Mouse (Mus musculus) cerebellum, adult 9-10 months (tissue): ENCODE measurements around the gene Calhm1.

Experiments used
- DNase-seq: peaks from one replicate; pipeline ENCODE4 v3.0.0; 2022

Calhm1 gene

DNA sequence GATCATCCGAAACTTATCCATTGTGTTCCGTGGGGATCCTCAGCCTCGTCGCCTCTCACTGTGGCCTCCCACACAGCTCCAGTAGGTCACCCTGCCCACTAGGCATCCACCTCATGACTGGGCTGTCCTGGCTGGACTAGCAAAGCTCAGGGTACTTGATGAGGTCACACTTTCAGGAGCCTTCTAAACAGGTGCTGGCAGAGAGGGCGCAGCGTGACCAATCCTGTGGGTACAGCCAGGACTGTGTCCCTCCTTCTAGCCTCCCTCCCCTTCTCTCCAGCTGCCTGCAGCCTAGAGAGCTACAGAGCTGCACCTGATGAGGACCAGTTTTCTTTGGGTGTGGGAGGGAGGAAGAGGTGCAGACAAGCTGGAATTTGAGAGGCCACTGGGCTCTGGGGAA is at the start of gene Calhm1:
Gene Calhm1 (minus strand): TSS at position 101 of the 400 bp plus-strand sequence.
- no peak for DNase-seq

DNA sequence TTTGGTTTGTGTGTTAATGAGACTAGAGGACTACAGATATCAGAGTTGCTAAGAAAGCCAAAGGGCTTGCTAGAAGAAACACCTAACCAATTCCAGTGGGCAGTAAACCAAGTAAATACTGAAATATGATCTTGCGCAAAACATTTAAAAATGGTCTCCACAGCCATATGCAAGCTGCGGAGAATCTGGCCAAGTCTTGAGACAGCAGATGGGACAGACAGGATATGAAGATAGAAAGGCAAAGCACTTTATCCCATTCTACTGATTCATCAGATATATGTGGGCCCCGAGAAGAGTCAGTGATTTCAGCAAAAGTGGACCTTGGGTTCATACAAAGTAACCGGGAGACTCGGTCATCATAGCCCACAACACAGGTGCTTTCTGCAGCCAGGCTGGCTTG is 48.1 kb upstream of the Calhm1 start:
- DNase-seq: no peak

DNA sequence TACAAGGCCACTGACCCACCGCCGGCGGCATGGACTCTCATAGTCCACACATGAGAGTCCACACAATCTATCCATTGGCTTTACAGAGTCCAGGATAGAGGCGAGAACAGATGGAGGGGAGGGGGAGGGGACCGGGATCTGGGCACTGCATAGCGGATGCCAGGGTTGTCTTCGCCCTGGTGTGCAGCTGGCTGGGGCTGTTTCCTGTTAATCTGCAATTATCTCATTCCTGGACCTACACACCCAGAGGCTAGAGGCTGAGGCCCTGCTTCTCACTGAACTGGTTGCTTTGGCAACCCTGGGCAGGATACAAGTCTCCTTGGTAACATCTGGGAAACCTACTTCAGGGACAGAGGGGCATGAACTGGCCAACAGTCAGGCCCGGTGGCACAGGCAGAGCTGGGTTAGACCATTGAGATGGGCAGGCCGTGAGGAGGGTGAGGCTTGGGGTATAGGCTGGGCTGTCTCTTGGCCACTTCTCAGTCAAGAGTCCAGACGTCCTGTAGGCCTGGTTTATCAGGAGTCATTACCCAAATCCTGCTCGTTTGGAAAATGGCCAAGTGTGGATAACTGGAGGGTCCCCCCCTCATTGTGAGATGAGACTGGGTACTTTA is 44.6 kb upstream of the Calhm1 start:
- peak; percentile 76 for DNase-seq

DNA sequence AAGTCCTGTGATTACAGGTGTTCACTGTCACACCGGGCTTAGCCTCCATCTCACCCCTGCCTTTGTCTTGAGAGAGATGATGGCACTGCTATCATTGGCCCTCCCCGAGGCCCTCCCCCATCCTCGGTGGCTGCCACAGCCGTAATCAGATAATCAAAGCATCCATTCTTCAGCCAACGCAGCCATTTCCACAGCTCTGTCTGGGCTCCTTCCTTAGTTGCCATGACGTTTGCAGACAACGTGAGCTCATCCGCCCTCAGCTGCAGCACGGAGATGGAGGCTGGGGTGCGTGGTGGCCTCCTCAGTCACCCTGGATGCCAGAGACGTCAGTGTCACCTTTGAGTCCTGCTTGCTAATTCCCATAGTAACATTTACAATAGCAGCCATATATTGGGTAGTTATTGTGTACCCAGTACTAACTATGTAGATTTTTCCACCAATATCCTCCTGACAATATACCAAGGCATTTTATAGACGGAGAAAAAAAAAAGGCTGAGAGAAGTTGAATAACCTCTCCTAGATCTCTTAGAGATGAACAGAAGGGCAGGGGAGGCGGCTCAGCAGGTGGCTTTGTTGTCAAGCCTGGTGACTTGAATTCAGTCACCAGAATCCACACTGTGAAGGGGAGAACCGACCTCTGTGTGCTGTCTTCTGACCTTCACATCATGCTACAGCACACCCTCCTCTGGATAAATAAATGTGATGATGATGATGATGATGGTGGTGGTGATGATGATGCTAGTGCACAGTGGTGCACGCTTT is 42.6 kb upstream of the Calhm1 start:
- DNase-seq: peak; percentile 67

DNA sequence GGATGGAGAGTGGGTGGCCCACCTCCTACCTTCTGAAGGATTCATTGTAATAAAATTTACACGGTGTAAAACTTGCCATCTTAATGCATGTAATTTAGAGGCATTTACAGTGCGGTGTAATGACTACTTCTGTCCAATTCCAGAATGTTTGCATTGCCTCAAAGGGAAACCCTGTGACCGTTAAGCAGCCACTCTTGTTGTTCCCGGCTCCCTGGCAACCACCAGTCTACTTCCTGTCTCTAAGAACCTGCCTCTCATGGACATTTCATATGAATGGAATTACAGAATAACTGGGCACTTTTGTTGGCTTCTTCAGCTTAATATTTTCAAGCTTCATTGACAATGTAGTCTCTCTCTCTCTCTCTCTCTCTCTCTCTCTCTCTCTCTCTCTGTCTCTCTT is 40.7 kb upstream of the Calhm1 start:
- DNase-seq: peak; percentile 34

DNA sequence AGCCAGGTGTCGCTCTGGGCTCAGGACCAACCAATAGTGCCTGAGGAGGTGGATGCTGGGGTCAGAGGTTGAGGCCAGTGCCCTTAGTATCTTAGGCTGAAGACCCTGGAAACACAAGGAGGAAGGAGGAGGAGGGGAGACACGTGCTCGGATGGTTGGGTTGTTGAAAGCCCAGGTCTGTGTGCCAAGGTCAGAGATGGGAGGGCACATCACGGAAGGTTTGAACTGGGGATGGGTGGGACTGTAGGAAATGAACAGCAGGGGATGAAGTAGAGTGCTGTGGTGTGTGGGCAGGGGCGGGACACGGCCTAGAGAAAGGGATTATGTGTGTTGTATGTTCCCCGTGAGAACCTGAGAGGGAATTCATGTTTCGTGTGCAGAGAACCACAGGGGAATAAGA is 40.2 kb upstream of the Calhm1 start:
- DNase-seq: peak; percentile 47

DNA sequence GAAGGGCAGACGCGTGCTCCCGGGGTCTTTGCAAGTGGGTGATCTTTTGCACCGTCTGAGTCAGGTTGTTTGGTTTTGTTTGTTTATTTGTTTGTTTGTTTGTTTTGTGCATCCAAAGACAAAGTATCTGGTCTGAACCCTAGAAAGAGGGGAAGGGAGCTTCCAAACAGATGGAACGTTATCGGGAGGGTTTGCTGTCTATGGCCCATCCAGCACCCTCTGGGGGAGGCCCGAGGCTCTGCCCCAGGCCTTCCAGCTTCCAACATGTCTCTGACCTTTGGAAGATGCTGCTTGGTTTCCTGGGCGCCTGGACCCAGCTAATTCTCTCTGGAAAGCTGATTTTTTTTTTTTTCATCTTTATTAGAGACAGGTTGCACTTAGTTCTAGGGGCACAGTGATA is 36.0 kb upstream of the Calhm1 start:
- DNase-seq: peak; percentile 51

DNA sequence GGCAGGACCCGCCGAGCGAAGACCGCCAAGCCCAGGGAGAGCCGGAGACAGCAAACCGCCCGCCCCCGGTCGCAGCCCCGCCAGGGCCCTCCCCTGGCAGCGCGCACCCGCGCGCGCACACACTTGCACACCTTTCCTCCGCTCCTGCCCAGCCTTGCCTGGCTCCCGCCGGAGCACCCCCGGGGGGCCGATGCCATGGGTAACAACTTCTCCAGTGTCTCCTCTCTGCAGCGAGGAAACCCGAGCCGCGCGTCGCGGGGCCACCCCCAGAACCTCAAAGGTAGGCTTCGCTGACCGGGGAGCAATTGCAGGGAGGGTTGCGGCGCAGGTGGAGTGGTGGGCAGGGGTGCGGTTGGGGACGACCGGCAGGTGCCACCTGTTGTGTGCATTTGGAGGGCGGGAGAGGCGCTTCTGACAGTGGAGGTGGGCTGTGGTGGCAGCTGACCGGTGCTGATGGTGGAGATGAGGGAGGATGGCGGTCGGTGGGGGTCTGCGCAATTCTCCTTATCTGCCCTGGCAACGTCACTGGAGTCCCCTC is 35.3 kb upstream of the Calhm1 start:
- peak; percentile 75 for DNase-seq

DNA sequence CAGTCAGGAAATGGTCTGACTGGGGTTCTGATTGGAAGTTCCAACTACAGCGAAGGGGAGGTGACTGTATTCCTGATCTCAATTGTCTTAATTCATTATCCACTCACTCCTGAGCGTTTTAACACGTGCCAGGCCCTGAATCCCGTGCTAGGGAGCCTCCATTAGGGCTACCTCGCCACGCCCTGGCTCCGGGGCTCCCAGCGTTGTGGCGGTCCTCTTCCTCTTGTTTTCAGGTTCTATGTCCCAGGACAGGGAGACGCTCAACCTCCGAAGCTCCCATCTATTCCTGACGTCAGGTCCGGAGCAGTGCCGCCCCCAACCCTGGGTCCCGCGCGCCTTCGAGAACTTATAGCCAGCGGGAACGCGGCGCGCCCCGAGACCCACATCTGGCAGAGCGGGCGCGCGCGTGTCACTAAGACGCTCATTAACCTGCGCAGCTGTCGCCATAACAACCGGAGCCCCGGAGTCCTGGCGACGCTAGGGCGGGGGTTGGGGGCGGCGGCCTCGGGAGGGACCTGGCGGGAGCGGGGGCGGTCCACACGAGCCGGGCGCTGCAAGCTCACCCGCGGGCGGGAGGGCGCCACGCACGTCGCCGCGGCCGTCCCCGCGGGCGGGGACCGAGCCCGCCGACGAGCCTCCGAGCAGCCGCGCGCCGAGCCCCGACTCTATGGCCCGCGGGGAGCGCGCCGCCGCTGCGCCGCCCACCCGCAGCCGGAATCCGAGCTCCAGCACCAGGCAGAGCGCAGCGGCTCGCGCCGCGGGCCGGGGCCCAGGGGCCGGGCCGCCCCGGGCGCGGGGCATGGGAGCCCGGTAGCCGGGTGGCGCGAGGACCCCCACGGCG is 34.6 kb upstream of the Calhm1 start, which contains the start of gene Neurl1a:
Gene Neurl1a (plus strand): TSS at position 390 of the 841 bp plus-strand sequence.
- peak; percentile 79 for DNase-seq

DNA sequence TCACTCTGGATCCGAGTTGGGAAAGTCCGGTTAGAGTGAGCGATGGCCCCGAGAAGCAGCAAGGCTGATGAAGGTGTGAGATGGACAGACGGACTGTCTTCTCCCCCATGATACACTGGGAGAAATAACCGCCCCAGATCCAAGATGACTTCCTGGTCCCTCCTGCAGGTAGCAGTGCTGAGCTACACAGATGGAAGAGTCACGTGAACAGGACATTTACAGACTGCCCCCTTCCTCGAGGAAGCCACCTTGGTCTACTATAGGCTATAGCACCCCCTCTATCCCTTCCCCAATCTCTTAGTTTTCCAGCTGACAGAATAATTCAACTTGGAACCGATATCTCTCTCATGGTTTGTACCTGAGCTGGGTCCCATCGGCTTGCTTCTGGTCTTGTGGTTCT is 33.9 kb upstream of the Calhm1 start:
- peak; percentile 87 for DNase-seq

DNA sequence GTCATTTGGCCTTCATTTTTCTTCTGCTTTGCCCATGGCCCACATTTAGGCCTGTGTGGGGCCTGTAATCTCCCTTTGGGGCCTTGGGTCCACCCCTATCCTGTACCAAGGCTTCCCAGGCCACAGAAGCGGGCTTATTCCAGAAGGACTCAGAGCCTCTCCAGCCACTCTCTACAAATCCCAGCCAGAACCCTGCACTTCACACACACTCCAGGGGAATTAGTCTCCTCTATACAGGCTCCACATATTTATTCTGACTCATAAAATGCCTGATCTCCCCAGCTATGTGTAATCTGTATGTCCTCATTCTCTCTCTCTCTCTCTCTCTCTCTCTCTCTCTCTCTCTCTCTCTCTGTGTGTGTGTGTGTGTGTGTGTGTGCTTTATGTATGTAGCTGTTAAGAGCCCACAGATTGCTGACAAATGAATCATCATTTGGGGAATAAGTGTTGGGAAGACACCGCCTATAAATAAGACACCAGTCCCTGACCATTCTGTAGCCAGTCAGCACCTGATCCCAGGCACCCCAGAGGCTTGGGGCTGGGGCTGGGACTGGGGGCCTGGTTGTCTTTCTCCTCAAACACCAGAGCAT is 33.0 kb upstream of the Calhm1 start:
- peak; percentile 39 for DNase-seq

DNA sequence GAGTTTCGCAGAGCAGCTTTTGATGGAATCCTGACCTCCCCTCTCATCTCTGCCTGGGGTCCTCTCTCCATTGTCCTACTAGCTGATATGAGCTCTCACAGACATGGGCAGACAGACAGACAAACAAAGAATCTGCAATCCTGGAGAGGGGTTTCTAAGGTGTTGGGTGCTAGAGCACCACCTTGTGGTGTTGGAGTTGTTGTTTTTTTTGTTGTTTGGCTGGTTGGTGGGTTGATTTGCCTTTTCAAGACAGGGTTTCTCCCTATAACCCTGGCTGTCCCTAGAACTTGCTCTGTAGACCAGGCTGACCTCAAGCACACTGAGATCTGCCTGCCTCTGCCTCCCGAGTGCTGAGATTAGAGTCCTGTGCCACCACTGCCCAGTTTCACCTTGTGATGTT is 31.4 kb upstream of the Calhm1 start:
- peak; percentile 10 for DNase-seq

DNA sequence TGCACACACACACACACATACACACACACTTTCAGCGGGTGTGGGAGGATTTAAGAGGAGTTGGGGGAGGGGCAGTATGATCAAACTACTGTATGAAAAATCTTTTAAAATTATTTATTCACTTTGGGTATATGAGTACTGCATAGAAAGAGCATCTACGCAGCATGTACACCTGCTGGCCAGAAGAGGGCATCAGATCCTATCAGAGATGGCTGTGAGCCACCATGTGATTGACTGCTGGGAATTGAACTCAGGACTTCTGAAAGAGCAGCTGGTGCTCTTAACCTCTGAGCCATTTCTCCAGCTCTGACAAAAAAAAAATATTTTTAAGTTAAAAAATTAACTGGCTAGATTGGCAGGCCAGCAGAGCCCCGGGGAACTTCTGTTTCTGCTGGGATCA is 30.5 kb upstream of the Calhm1 start:
- DNase-seq: peak; percentile 71

DNA sequence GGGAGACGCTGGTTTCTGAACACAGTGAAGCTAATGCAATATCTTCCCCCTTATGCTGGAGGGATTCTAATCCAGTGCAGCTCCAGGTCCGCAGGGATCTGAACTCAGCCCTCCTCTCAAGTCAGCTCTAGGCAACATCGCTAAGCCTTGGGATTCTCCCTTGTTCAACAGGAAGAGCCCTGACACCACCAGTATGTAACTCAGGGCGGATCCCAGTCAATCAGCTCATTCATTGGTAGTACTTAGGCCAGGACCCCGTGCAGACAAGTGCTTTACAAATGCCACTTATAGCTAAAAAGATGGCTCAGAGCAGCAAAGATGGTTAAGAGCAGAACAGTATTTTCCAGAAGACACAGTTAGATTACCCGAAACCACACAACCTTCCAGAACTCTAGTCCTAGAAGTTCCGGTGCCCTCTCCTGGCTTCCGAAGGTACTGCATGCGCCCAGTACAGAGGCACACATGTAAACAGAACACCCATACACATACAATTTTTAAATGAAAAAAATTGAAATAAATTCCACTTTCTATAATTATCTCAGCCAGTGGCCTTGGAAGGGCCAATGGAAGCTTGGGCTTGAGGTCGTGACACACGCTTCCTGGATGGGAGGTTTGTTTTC is 24.8 kb upstream of the Calhm1 start:
- DNase-seq: peak; percentile 87

DNA sequence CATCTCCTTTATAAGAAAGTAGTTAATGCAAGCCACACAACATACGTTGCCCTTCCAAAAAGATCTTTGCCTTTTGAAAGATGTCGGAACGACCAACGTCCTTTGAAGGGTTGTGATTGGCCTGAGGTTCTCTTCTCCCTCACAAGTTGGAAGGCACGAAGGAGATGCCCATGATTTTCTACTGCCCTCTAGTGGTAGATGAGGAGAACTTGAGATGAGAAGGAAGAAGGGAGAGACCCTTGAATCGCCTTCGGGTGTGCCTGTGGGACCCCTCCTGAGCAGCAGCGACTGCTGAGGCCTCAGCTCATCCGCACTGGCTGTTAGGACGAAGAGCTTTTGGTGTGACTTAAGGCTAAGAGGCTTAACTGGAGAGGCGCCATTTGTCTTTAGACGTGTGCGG is 24.2 kb upstream of the Calhm1 start:
- DNase-seq: peak; percentile 59

DNA sequence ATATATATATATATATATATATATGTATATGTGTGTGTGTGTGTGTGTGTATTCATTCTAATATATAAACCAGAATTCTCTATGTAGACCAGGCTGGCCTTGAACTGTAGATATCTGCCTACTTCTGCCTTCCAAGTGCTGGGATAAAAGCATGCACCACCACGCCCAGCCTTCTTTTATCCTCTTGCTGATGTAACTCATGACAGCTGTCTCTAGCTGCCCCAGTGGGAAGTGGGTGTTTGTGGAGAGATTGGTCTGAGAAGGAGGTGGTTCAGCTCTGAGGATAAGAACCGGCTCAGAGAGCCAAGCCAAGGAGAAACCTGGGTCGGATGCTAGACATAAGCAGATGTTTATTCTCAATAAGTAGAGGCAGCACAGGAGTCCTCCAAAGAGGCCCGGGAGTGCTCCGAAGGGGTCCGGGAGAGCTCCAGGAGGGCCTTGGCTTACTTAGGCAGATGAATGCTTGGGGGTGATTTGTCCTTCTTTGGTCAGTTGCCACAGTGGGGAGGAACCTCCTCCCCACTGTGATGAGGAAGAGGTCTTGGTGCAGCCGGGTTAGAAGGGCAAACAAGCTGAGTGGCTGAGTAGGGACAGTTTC is 23.7 kb upstream of the Calhm1 start:
- DNase-seq: no peak

DNA sequence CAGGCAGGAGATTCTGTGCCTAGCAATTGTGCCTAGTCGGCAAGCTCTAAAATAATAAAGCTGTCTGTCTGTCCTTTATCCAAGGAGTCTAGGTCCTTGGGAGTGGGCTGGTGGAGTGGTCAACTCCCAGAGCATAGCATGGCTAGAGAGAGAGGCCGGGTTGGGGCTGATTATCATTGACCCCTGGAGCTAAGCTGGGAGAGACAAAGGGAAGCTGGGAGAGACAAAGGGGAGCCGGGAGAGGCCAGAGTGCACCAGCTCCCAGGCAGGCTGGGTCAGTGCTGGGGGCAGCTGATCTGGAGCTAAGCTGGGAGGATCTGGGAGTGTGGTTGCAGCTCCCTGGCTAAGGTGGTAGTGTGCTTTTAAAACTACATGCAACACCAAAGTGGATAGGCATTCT is 22.7 kb upstream of the Calhm1 start:
- DNase-seq: no peak

DNA sequence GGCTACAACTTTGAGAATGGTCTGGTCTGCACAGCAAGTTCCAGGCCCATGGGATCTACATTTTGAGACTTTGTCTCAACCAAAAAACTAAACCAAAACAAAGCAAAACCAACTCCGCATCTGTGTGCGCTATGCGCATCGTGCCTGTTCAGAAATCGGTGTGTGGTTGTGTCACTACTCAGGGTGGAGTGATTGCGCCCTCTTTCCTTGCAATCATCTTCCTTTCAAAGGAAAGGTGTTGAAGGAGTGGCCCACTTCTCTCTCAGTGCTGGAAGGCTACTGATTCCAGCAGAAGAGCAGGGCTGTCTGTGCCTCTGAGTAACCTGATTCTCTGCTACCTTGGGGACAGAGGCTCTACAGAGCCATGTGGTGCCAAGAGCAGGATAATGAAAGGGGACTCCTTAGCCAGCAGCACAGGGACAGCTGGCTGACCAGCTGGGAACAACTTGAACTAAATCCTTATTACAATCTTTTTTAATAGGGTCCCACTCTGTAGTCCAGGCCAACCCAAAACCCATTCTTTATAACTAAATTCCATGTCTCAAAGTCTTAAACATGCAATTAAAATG is 19.2 kb upstream of the Calhm1 start:
- no peak for DNase-seq

DNA sequence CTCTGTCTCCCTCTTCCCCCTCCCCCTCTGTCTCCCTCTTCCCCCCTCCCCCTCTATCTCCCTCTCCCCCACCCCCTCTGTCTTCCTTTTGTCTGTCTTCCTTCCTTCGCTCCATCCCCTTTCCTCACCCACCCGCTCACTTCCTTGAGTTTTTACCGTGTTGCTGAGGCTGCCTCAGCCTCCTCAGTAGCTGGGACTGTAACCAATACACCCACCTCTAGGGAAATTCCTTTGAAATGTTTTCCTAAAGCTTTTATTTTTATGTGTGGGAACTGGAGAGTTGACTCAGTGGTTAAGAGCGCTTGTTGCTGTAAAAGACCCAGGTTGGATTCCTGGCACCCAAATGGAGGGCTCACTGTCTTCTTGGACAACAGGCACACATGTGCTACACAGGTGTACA is 17.6 kb upstream of the Calhm1 start:
- DNase-seq: no peak

DNA sequence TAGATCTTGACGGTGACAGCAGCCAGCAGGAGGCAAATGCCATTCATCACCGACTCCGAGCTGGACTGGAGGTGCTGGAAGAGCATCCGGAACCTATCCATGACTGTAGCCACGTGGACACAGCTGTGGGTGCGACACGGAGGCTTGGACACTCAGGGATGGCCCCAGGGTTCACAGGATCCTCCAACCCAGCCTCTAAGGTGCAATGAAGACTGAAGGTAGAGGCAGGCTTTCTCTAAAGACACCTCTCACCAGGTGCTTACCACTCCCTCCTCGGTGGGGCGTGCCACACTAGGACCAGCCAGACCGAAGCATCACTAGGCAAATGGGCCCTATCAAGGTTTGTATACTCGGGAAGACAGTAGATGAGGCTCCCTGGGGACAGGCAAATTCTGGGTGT is 13.6 kb upstream of the Calhm1 start, which contains the start of gene Calhm3:
Gene Calhm3 (minus strand): TSS at position 101 of the 400 bp plus-strand sequence.
- DNase-seq: no peak

DNA sequence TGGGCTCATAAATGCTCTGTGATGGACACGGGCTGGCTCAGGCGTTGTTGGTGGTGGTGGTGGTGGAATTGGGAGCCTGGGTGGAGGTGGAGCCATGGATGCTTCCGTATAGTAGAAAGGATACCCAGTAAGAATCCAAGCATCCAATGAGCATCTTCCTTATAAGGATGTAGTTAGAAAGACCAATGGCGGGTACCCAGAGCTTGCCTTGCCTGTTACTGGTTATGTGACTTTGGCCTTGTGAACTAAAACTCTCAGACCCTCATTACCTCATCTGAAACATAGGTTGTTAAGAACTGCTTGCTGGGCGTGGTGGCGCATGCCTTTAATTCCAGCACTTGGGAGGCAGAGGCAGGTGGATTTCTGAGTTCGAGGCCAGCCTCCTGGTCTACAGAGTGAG is 9.7 kb upstream of the Calhm1 start:
- no peak for DNase-seq

DNA sequence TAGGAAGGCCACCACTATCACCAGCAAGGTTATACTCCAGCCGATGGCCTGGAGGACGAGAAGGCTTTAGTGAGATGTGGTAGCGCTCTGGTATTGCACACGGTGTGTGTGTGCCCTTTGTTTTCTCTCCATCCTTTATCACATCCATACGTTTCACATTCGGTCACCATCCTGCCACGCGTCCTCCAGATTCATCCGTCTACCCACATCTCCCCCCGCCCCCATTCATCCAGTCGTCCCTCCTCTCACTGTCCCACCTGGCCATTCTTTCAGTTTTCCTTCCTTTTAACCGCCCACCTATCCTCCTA is 8.0 kb upstream of the Calhm1 start:
- no peak for DNase-seq
